Mouse (Mus musculus) liver, adult 2 months (tissue): ENCODE data around the gene Anapc11.

ENCODE experiments used
- CTCF ChIP-seq: fragments of 200-500 bp; IDR thresholded peaks from 2 replicates; pipeline ENCODE4 v1.5.1; 2011; ENCODE audit warnings: low read depth, low read length, control low read depth
- POLR2A ChIP-seq: fragments of 200-500 bp; IDR thresholded peaks from 2 replicates; pipeline ENCODE4 v1.6.1; 2011; ENCODE audit warnings: low read length, control low read depth; ENCODE audit not compliant: insufficient read depth; ENCODE audit errors: extremely low read depth

DNA sequence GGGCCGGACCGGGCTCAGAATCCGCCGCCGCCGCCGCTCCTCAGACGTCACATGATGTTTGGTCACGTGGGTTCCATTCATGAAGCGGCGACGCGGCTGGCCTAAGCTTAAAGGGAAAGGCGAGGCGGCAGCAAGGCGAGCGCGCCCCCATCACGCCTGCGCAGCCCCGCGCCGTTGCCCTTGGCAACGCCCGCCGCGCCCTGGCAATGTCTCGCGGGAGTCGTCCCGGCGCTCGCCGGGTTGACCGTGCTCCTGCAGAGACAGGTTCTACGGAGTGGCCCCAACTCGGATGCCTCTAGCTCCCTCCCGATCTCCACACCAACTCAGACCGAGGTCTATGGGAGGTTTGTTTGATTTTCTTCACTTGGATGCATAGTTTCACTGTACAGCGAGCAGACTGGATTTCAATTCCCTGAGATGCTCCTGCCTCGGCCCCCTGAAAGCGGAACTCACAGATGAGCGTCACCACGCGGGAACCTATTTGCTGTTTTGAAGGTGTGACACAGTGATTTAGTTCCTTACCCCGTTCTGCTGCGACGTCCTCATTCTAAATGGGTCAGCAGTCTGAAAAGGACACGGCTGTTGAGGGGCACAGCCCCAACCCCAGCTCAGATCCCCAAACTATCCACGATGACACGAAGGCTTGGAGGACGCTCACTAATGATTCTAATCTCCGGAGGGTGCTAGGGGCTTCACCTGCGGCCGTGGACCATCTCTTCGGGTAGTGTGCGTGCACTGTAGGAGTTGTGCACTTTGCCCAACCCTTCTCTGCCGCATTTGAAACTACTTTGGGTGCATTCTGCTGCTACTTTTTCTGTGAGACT is 35.5 kb downstream of the Anapc11 start, which contains the start of gene Mafg:
- TF ChIP-seq CTCF (no peak), POLR2A (peak; percentile 60; the same call in 1 of the 2 replicates)
